Mouse (Mus musculus) thymus, adult 2 months (tissue): ENCODE measurements around the gene Olfr509. TPM values are rescaled to one million over a fixed set of nuclear protein-coding genes. Genes with fewer than 3 reads are reported as not detected.
"Not testable (repeated sequence)": the region's sequence is repeated elsewhere in the genome, so short reads cannot be mapped to it uniquely, and the experiment has no call there.

Experiments
- DNase-seq: peaks from one replicate; pipeline ENCODE4 v3.0.0; 2021
- H3K27ac ChIP-seq: fragments of 200-500 bp; 2 replicates; pipeline ENCODE4 v1.5.1; 2012; ENCODE audit warnings: low read length, control low read depth; ENCODE audit not compliant: control insufficient read depth, insufficient read depth
- H3K27me3 ChIP-seq: fragments of 200-500 bp; 2 replicates; pipeline ENCODE4 v1.6.1; 2012; ENCODE audit warnings: mild to moderate bottlenecking, low read length, moderate library complexity, mixed read lengths; ENCODE audit not compliant: control insufficient read depth, insufficient read depth
- H3K36me3 ChIP-seq: fragments of 200-500 bp; 2 replicates; pipeline ENCODE4 v1.6.1; 2012; ENCODE audit warnings: mild to moderate bottlenecking, low read length, moderate library complexity; ENCODE audit not compliant: control insufficient read depth, insufficient read depth
- H3K4me1 ChIP-seq: fragments of 200-500 bp; replicated peaks from 2 replicates; pipeline ENCODE4 v1.6.1; 2012; ENCODE audit warnings: low read length; ENCODE audit not compliant: control insufficient read depth, insufficient read depth
- H3K4me3 ChIP-seq: fragments of 200-500 bp; 2 replicates; pipeline ENCODE4 v1.5.1; 2012; ENCODE audit warnings: mild to moderate bottlenecking, low read length, control low read depth, moderate library complexity; ENCODE audit not compliant: control insufficient read depth, insufficient read depth
- CTCF ChIP-seq: fragments of 200-500 bp; IDR thresholded peaks from 2 replicates; pipeline ENCODE4 v1.5.1; 2012; ENCODE audit warnings: mild to moderate bottlenecking, control low read depth, low read length, moderate library complexity, borderline replicate concordance; ENCODE audit not compliant: control insufficient read depth, poor library complexity, insufficient read depth; ENCODE audit errors: extremely low read depth
- POLR2A ChIP-seq: fragments of 200-500 bp; IDR thresholded peaks from 2 replicates; pipeline ENCODE4 v1.6.1; 2012; ENCODE audit warnings: mild to moderate bottlenecking, low read length, control low read depth, moderate library complexity; ENCODE audit not compliant: control insufficient read depth, poor library complexity, insufficient read depth; ENCODE audit errors: extremely low read depth
- WGBS: fragments of 180-500 bp; shearing (Covaris S2); methylation state at CpG from one replicate; pipeline ENCODE4 v1.1.7; 2018; 5-methylcytosine and 5-hydroxymethylcytosine counted together
- polyA plus RNA-seq: library from polyadenylated mRNA; depleted of rRNA; stranded (reverse); fragments of >200 nt; gene quantifications from 2 replicates; pipeline ENCODE4 v1.2.3, GENCODE M21; 2012; rRNA removed

The Olfr509 gene
- not detected in 2 replicates for polyA plus RNA-seq

DNA sequence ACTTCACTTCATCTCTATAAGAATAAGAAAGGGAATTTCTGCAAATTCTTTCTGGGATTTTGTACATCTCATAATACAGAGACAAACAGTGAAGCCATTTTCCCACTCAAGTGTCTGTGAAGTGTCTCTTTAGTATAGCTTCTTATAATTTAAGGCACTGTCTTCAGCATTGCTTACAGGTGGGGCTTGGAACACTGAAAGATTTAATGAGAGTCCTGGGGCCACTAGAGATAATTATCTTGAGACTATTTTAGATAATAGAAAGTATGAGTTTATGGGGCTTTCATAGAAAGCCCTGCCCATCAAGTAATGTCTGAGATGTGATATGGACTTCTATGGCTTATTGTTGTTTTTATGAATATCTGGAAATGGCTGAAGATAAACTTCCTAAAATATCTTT lies at the start of gene Olfr509:
Gene Olfr509 (minus strand): TSS at position 101 of the 400 bp plus-strand sequence.
- Histone ChIP-seq H3K36me3 (no peaks in the 10 kb centered on the region), H3K27ac (no peak within 1 kb of the TSS), H3K4me3 (no peak within 1 kb of the TSS), H3K27me3 (no peaks in the 10 kb centered on the region), H3K4me1 (no peaks in the 10 kb centered on the region)
- no peak for DNase-seq
- TF ChIP-seq POLR2A (no peak), CTCF (no peak)

DNA sequence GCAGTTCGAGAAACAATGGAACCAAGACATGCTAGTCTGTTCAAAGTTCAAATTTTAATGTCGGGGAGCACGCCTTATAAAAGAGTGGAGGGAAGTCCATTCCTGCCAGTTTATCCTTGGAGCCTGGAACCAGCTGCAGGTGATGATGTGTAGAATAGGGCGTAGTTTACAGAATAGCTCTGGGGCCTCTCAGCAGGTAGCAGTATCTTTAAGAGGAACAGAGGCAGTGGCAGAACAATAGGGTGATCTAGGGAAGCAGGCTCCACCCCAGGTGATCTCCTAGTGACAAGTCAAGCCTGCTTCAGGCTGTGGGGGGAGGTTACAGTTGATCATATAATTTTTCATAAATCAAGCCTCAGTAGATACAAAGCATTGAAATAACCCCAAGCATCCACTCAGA lies 27.2 kb upstream of the Olfr509 start:
- DNase-seq: no peak

DNA sequence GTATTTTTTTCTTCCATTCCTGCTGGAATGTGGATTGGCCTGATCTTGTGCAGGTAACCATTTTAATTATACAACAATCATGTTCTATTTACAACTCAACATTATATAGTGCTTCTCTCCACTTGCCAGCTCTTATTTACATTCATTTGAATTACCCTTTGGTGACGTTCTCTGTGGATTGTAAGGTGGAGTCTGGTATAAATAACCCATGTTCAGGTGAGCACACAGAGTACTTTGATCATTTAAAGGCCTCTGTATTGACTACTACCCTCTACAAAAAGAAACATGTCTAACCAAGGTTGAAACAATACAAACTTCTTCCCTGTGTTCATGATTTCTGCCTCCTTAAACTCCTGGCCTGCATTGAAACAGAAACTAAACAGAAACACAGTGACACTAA lies 19.4 kb upstream of the Olfr509 start:
- Histone ChIP-seq H3K27ac (no peak overlapping the region), H3K4me3 (no peak overlapping the region), H3K4me1 (no peaks in the 10 kb centered on the region), H3K27me3 (no peaks in the 10 kb centered on the region), H3K36me3 (no peaks in the 10 kb centered on the region)
- WGBS: 68% methylated on average over 1 of the region's 1 CpGs
- no peak for DNase-seq
- TF ChIP-seq POLR2A (no peak), CTCF (no peak)

More for the DNA sequence above, 27.2 kb upstream of the Olfr509 start:
- H3K27ac ChIP-seq: no peak overlapping the region
- H3K36me3 ChIP-seq: no peaks in the 10 kb centered on the region
- WGBS: 84% methylated on average over 4 of the region's 4 CpGs
- no peak overlapping the region for H3K4me3 ChIP-seq
- no peaks in the 10 kb centered on the region for H3K27me3 ChIP-seq
- no peaks in the 10 kb centered on the region for H3K4me1 ChIP-seq
- no peak for TF ChIP-seq CTCF
- TF ChIP-seq POLR2A: no peak

DNA sequence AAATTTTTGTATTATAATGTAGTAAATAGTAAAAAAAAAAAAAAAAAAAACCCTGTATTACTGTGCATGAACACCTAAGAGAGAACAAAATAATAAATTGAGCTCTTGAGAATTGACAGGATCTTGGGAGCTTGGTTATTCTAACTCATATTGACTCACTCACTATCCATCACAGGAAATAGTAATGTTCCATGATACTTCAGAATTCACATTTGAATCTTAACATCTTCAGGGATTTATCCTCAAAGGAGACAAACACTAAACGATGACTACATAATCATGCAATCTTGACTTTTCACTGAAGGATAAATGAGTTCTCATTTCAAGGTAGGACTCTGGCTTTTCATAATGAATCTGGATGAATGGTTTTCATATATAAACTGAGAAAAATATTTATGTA lies 14.4 kb upstream of the Olfr509 start, which contains the start of gene Olfr510:
Gene Olfr510 (plus strand): TSS at position 301 of the 400 bp plus-strand sequence.
- no peaks in the 10 kb centered on the region for H3K36me3 ChIP-seq
- WGBS: 96% methylated on average over 1 of the region's 1 CpGs
- no peak within 1 kb of the TSS for H3K4me3 ChIP-seq
- H3K27me3 ChIP-seq: no peaks in the 10 kb centered on the region
- DNase-seq: no peak
- H3K27ac ChIP-seq: no peak within 1 kb of the TSS
- no peak for TF ChIP-seq CTCF
- TF ChIP-seq POLR2A: no peak
- H3K4me1 ChIP-seq: no peaks in the 10 kb centered on the region

- WGBS: 92% methylated on average over 3 of the region's 3 CpGs
- no peaks in the 10 kb centered on the region for H3K27me3 ChIP-seq
- TF ChIP-seq CTCF (no peak), POLR2A (no peak)
- H3K4me1 ChIP-seq: no peaks in the 10 kb centered on the region
- no peak overlapping the region for H3K4me3 ChIP-seq
- H3K27ac ChIP-seq: no peak overlapping the region
- H3K36me3 ChIP-seq: no peaks in the 10 kb centered on the region
- DNase-seq: no peak
These were observed 10.7 kb upstream of the Olfr509 start for GRCm38 (mm10) chr7:108662419-108662818.

GRCm38 (mm10) chr7:108629694-108630093 lies 22.0 kb downstream of the Olfr509 start, which contains the start of gene Olfr508:
Gene Olfr508 (plus strand): TSS chr7:108629994.
- no peak within 1 kb of the TSS for H3K4me3 ChIP-seq
- H3K27me3 ChIP-seq: no peaks in the 10 kb centered on the region
- no peaks in the 10 kb centered on the region for H3K36me3 ChIP-seq
- WGBS: 88% methylated on average over 3 of the region's 3 CpGs
- TF ChIP-seq CTCF: no peak
- TF ChIP-seq POLR2A: no peak
- H3K4me1 ChIP-seq: no peaks in the 10 kb centered on the region
- no peak for DNase-seq
- no peak within 1 kb of the TSS for H3K27ac ChIP-seq

- H3K4me3 ChIP-seq: no peak within 1 kb of the TSS
- TF ChIP-seq POLR2A: no peak
- TF ChIP-seq CTCF: no peak
- 85% methylated on average over 2 of the region's 2 CpGs for WGBS
- H3K36me3 ChIP-seq: no peaks in the 10 kb centered on the region
- H3K4me1 ChIP-seq: no peaks in the 10 kb centered on the region
- no peak for DNase-seq
- H3K27ac ChIP-seq: no peak within 1 kb of the TSS
- H3K27me3 ChIP-seq: no peaks in the 10 kb centered on the region
These were observed 30.2 kb downstream of the Olfr509 start, which contains the start of gene Olfr507 for GRCm38 (mm10) chr7:108621514-108621913. Gene Olfr507 (plus strand): TSS chr7:108621814.

- not testable (repeated sequence) for DNase-seq, H3K36me3 ChIP-seq, H3K27me3 ChIP-seq, H3K4me3 ChIP-seq, H3K27ac ChIP-seq, H3K4me1 ChIP-seq
- 74% methylated on average over 3 of the region's 3 CpGs for WGBS
These were observed 34.9 kb downstream of the Olfr509 start for GRCm38 (mm10) chr7:108616781-108617180.
